Mouse (Mus musculus) B cell, adult 2 months (primary cell): ENCODE measurements around the gene Vmn2r44.
"Not testable (repeated sequence)": the region's sequence is repeated elsewhere in the genome, so short reads cannot be mapped to it uniquely, and the experiment has no call there.

Source experiments
- DNase-seq, 2 experiments: peaks; one replicate each; pipeline ENCODE4 v3.0.0; 2022

Vmn2r44 gene

DNA sequence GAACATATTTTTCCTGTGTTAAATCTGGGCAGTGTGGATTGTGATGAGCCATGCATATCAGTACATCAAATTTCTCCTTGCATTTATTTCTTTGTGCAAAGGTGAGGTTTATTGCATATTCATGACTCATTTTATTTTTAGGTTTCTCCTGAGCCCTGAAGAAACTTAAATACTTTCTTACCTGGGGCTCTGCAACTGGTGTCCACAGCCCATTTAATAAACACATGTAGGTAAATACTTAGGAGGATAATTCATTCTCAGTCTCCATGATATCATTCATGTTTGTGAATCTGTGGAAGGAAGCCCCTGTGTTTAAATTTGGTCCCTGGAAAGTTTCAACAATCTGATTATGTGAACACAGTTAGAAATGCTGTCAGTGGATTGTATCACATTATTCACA, at the start of gene Vmn2r44:
Gene Vmn2r44 (minus strand): TSS at position 101 of the 400 bp plus-strand sequence.
- not testable (repeated sequence) for DNase-seq

DNA sequence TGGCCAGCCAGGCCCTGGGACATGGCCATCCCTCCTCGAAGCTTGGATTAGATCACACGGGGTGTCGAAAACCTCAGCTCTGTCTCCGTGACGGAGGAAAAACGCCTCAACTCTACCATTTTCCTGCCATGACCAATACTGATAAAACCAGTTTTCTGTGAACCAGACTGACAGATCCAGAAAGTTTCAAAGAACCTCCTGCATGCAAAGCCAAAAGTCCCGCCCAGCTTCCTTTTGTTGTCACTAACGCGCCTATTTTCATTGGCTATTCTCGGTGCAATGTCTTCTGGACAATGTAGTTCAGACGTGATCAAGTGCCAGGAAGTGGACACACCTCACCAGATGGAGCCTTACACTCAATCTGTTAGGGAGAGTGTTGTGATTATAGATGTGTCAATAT, 25.3 kb downstream of the Vmn2r44 start:
- not testable (repeated sequence) for DNase-seq
